Mouse (Mus musculus): ENCODE measurements around the gene Fermt2. TPM values are rescaled to one million over a fixed set of nuclear protein-coding genes. Genes with fewer than 3 reads are reported as not detected.

Fermt2 gene
- total RNA-seq, 1 experiment from 2014 or later = 113 TPM

DNA sequence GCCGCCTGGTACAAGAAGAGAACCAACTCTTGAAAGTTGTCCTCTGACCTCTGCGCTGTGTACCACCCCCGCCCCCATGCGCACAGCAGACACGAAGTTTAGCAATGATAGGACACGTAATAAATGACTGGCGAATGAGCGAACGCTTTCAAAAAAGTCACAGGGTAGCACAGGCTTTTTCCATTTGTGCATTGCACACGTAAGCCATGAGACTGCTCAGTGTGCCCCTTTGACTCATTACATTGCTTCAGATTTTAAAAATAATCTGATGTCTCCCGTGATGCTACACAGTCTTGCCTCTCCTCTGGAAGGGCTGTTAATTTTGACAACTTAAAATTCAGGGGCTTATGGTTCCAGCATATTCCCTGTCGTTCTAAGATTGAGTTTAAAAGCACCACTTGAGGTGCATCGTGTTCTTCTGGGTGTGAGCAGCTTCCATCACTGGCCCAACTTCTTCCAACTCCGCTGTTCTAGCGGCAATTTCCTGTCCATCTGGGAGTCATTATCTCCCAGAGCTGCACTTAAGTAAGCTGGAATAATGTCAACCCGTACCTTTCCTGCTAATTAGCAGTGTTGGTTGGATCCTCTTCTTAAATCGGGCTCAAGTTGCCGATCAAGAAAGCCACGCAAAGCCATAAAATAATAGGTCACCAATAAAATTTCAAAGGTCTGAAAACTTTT, 91.5 kb downstream of the Fermt2 start:
- DNase-seq = no peak

DNA sequence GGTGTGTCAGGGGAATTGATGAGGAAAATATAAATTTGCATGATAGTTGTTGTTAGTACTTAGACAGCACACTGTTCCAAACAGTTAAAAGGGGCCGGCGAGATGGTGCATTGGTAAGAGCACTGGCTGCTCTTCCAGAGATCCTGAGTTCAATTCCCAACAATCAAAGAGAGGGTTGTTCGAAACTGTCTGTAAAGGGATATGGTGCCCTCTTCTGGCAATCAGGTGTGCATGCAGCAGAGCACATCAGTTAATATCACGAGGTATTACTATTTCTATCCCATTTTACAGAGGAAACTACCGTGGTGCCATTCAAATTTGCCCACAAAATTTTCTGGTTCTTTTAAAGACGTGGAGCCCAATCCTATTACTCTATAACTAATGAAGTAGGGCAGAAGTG, 95.7 kb downstream of the Fermt2 start:
- no peak for DNase-seq

DNA sequence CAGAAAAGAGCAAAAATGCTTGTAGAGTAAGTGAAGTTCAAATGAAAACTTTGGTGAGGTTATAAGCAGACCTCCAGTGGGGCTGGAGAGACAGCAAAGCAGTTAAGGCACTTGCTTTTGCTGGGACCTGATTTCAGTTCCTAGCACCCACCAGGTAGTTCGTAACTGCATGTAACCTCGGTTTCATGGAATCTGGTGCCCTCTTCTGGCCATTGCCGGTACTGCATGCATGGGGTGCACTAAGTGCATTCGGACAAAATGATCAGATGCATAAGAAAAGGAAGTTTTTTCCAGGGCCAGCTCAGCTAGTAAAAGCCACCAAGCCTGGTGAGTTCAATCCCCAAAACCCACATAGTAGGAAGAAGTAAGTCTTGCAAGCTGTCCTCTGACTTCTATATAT, 97.9 kb downstream of the Fermt2 start:
- no peak for DNase-seq

DNA sequence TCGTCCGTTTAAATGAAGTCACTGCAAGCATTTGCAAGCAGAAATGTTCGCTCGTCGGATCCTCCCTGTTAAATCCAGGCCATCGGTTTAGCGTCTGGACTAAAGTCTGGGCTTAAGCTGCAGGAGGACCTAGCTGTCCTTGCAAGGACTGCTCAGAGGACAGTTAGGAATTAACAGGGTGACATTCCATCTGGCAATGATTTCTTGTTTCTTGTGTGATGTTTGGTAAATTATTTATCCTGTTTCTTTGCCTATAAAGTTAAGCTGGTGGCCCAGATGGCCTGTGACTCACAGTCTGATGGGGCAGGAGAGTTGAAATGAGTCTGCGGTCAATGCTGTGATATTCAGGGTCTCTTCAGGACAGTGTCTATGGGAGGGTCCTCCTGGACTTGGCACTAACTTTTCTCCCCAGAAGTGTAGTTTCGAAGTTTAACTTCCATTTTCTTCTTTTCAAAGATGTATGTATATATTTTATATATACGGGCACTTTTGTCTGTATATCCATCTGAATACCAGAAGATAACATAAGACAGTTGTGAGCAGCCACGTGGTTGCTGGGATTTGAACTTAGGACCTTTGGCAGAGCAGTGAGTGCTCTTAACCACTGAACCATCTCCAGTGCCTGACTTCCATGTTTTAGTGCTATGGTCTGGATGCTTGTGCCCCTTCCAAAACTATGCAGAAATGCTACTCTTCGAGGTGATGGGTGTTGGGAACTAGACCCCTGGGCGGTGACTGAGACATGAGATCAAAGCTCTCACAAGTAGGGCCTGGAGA, 99.7 kb downstream of the Fermt2 start:
- DNase-seq = no peak

DNA sequence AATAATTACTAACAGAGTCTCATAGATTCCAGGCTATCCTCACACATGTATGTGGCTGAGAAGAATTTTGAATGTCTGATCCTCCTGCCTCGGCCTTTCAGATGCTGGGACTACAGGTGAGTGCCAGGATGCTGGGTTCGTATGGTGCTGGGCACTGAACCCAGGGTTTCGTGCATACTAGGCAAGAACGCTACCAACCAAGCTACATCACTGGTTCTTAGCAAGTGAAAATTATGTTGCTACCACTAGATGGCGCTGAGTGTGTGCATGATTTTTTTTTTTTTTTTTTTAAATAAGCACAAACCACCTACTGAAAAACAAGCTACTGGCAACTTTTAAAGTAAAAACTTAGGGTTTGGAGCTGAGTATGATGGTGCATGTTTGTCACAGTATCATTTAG, 106.7 kb downstream of the Fermt2 start:
- no peak for DNase-seq

DNA sequence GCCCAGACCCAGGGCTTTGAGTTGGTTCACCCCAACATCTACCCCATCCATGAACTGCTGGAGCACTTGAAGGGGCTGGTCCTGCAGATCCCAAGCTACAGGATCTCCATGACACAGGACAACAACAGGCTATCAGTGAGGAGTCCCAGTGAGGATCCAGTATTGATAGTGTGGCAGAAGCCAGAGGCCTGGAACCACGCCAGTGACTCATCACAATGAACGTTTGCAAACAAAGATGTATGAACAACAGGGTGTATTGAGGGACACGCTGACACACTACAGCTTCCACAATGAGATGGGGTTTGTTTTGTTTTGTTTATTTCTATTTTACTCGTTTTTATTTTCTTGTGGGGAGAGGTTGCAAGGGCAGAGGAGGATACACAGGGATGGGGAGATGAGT, 107.5 kb downstream of the Fermt2 start:
- DNase-seq = peak; percentile 40

DNA sequence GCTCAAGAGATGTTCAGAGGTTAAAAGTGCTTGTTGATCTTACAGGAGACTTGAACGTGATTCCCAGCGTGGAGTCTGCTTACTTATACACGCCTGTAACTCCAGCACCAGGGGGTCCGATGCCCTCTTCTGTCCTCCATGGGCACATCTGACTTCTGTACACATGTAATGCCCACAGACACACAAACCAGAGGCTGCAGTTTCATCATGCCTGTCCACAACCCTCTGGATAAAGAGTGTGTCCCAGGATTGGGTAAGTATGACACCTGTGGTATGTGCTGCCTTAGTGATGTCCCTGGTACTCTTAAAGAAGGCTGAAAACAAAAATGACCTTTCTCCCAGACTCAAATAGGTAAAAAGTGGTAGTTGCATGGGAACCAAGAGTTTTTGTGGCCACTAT, 110.6 kb downstream of the Fermt2 start:
- DNase-seq = no peak

DNA sequence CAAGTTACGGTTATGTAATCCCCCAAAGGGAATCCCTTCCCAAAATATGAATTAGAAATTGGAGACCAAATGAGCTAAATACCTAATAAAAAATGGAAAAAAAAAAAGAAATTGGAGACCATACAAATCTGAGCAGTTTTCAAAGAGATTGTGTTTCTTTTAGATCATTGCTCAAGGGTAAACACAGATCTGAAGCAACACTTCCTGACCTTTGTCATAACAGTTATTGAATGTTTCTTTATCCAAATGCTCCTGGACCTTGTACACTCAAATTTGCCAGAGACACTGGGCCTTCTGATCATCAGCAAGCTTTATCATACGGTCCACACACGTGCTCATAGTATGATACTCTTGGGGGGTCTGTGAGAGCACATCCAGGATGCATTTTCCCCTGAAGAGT, 111.4 kb downstream of the Fermt2 start:
- DNase-seq = no peak

DNA sequence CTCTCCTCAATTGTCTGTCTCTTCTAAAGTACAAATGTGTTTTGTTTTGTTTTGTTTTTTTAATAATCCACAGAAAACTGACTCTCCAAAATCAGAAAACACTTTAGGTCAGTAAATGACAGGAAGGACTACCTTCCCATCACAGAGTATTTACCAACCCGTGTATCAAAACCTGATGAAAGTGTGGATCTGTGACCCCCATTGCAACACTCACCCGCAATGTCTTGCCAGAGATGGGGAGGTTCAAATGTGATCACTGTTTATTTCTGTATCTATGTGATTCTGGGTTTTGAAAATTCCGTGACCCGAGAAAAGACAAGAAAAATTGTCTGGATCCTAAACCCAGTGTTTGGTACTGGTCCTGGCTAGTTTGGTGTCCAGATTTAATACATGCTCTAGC, 113.7 kb downstream of the Fermt2 start:
- DNase-seq = no peak

Other genes starting within 250 kb of the Fermt2 start
- gene Ero1l, start 211.3 kb downstream of the Fermt2 start, total RNA-seq (2021) = 41.0 and 47.2 TPM in 2 replicates
- gene Psmc6, start 200.3 kb downstream of the Fermt2 start, total RNA-seq (2021) = 122 and 142 TPM in 2 replicates
- gene Styx, start 179.0 kb downstream of the Fermt2 start, total RNA-seq (2021) = 20.9 and 31.1 TPM in 2 replicates
- 26.4 and 36.9 TPM in 2 replicates for gene Gnpnat1, start 125.2 kb downstream of the Fermt2 start, total RNA-seq (2021)
- 22.4 and 23.4 TPM in 2 replicates for gene Ddhd1, start 128.0 kb upstream of the Fermt2 start, total RNA-seq (2021)